Mouse (Mus musculus) frontal cortex, postnatal 36 days (tissue): Measurements from ENCODE around the gene Mcoln1.

Experiments
- DNase-seq, 2 experiments: peaks; one replicate each; pipeline ENCODE4 v3.0.0; 2022; ENCODE audit warnings: low spot score in 2 of 2

Gene Mcoln1

GRCm38 (mm10) chr8:3498583-3498982, 1.7 kb upstream of the Mcoln1 start:
- no peak for DNase-seq

GRCm38 (mm10) chr8:3499751-3500150, 506 bp upstream of the Mcoln1 start:
- DNase-seq = no peak

DNA sequence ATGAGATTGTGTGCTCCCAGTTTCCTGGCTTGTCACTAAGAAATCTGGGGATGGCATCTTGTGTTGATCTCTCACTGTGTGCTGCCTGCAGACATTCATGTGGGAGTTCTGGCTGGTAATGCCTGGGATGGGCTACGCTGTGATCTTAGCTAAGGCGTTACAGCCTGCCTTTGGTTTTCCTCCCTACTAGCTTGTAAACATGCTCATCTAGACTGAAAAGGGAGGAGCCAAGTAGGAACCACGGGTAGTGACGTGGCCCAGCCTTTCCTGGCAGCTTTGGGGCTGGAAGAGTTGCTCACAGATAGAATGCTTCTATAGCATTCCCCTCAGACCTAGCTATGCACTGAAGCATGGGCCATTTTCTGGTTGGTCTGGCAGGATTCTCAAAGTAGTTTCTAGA, 2.0 kb downstream of the Mcoln1 start:
- DNase-seq = peak; percentile 33 to 50

DNA sequence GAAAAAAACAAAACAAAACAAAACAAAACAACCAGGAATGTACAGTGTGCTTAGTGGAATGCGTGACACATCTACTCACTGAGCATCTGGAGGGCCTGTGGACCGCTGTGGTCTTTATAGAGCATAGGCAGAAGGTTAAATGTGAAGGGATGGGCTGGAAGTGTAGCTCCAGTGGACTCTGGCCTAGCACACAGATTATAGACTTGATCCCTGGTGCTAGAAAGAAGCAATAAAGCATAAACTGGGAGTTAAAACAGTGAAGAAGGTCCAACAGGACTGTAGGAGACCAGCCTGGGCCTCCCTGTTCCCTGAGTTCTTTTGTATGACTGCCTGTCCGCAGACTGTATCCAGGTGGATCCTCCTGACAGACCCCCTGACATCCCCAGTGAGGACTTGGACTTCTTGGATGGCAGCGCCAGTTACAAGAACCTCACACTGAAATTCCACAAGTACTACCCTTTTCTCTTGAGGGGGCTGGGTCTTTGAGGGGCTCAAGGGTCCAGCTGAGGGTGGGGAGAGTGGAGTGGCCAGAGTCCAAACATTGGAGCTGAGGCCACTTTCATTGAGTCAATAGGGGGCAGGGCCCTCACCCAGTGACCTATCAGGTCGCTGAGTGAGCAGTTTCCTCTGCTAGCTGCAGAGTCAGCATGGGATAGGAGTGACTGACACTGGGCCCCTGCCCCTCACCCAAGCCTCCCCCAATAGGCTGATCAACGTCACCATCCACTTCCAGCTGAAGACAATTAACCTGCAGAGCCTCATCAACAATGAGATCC, 7.9 kb downstream of the Mcoln1 start:
- no peak for DNase-seq

GRCm38 (mm10) chr8:3514681-3515247, 14.5 kb downstream of the Mcoln1 start:
- DNase-seq = no peak

DNA sequence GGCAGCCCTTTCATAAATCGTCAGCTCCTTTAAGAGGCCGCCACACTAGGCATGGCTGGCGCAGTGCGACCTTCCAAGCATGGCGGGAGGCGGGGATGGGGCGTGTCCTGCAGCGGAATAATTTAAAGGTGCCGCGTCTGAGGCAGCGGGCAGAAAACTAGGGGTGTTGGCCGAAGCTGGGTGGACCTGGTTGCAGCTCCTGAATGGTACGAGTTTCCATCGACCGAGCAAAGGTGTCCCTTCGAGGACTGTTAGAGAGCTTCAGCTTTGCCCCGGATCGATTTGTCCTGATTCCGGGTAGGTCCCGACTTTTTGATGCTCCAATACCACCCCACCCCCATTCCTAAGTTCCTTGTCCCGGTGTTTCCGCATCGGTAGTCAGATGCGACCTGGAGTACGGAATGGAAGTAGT, 15.0 kb downstream of the Mcoln1 start, which contains the start of gene Pnpla6:
Gene Pnpla6 (plus strand): TSS at position 125 of the 412 bp plus-strand sequence.
- peak; percentile 90 to 93 for DNase-seq

- peak; percentile 55 to 74 for DNase-seq
Measured at GRCm38 (mm10) chr8:3515771-3516417, 15.6 kb downstream of the Mcoln1 start.

DNA sequence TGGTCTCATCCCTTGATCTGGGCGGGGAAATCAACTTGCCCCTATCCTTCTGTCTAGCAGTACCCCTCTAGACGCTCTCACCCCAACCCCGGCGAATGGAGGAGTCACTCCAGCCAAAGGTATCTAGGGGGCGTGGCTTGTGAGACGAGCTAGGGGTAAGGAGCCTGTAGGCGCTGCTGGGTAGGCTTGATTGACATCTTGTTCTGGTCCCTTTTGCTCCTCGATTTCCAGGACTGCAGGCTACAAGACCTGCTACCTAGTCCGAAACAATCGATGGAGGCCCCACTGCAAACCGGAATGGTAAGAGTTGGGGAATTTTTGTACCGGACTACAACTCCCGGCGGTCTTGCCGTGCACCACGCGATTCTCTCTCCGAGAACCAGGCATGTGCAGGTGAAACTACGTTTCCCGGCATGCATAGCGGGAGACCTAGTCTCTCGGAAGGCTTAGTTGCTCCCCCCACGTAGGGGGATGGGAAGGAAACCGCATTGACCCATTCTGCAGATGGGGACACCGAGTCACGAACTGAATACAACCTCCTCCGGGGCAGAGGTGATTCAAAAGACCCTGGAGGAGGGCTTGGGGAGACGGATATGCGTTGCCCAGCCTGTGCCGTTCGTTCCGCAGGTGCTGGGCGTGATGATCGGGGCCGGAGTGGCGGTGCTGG, 16.3 kb downstream of the Mcoln1 start:
- peak; percentile 96 to 97 for DNase-seq

- no peak for DNase-seq
Measured at GRCm38 (mm10) chr8:3517117-3517495, 16.8 kb downstream of the Mcoln1 start.

DNA sequence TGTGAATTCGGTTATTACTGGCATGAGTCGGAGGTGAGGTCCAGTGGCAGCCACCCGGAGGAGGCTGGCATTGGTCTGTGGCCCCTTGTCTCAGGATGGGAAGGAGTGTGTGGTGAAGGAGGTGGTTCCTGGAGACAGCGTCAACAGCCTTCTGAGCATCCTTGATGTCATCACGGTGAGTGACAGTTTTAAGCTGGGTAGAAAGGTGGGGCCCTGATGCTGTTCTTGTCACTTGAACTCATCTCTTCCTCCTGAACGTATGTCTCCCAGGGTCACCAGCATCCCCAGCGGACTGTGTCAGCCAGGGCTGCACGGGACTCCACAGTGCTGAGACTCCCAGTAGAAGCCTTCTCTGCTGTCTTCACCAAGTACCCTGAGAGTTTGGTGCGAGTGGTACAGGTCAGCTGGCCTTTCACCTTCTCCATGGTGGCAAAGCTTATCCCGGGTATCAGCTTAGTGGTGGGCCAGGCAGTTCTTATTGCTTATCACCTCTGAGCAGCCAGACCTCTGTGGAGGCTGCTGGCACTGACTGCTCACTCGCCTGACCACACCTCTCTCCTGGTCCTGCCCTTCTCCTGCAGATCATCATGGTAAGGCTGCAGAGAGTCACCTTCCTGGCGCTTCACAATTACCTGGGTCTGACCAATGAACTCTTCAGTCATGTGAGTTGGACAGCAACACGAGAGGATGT, 21.9 kb downstream of the Mcoln1 start:
- no peak for DNase-seq

DNA sequence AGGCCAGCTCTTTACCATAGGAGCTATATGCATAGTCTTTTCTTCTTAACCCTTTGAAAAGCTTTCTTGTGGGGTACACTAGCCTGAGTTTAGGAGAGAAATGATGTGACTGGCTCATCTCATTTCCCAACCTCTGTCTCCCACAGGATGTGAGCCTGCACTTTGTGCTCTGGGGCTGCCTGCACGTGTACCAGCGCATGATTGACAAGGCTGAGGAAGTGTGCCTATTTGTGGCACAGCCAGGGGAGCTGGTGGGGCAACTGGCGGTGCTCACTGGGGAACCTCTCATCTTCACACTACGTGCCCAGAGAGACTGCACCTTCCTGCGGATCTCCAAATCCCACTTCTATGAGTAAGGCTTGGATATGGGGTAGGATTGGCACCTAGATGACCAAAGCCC, 30.6 kb downstream of the Mcoln1 start:
- no peak for DNase-seq

- DNase-seq = no peak
Measured at GRCm38 (mm10) chr8:3531936-3532335, 31.7 kb downstream of the Mcoln1 start.

- DNase-seq = no peak
Measured at GRCm38 (mm10) chr8:3536053-3536841, 36.0 kb downstream of the Mcoln1 start.

- no peak for DNase-seq
Measured at GRCm38 (mm10) chr8:3536940-3537339, 36.7 kb downstream of the Mcoln1 start.

DNA sequence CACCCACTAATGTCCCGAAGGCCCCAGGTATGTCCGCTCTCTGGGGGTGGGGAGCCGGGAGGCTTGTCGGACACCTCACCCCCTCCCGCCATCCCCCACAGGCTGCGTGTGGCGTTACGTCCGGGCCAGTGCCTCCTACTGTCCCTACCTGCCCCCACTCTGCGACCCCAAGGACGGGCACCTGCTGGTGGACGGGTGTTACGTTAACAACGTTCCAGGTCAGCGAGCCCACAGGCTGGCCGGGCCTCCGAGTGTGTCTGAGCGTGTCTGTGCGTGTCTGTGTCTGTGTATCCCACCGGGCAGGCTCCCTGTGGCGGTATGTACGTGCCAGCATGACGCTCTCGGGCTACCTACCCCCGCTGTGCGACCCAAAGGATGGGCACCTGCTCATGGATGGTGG, 37.4 kb downstream of the Mcoln1 start:
- DNase-seq = no peak

- DNase-seq = no peak
Measured at GRCm38 (mm10) chr8:3539146-3539545, 38.9 kb downstream of the Mcoln1 start.

DNA sequence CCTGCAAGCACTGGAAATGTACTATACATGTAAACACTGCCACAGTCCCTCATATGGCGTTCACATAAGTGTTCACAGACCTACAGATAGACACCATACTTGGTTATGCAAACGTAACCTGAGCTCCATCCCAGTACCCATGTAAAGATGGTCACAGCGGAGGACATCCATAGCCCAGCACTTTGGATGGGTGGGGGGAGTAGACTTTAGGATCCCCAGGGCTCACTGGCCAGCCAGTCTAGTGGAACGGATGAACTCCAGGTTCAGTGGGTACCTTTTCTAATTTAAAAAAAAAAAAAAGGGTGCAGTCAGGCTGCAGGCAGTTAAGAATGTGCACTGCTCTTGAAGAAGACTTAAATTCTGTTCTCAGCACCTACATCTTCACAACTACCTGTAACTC, 39.8 kb downstream of the Mcoln1 start:
- no peak for DNase-seq

GRCm38 (mm10) chr8:3546511-3546910, 46.3 kb downstream of the Mcoln1 start:
- DNase-seq = no peak

GRCm38 (mm10) chr8:3552240-3552639, 52.0 kb downstream of the Mcoln1 start:
- no peak for DNase-seq

DNA sequence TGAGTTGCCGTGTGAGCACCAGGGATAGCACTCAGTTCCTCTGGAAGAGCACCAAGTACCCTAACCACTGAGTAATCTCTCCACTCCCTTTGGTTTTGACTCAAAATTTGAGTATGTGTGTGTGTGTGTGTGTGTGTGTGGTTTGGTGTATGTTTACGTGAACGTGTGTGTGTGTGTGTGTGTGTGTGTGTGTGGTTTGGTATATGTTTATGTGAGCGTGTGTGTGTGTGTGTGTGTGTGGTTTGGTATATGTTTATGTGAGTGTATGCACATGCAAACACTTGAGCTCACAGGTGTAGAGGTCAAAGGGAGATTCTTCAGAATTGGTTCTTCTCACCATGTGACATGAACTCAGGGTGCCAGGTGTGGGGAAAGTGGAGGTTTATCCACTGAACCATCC, 55.9 kb downstream of the Mcoln1 start:
- DNase-seq = no peak
